Mouse (Mus musculus) spleen, adult 12 weeks (tissue): Measurements from ENCODE around the gene Aqp9.
A peak's percentile ranks its signal among the peaks of the same experiment; 100 is the strongest.

Experiments
- DNase-seq: peaks from one replicate; pipeline ENCODE4 v3.0.0; 2022; ENCODE audit warnings: low spot score

Gene Aqp9

DNA sequence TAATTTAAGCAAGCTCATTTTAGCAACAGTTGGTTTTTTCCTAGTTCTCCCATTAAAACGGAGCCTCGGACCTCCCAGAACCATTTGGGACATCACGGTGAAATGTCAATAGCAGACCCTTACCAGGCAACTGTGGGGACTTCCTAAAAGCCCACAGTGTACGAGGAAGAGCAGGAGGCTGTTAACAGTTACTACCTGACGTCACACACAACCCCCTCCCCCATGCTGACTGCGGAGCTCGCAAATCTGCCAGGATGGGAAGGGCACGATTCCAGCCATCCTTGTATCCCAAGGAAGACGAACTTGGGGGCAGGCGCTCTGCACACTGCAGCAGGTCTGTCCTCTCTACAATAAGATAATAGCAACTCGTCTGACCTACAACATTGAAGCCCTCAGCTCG, at the start of gene Aqp9:
Gene Aqp9 (minus strand): TSS at position 172 of the 400 bp plus-strand sequence.
- DNase-seq, result no peak

DNA sequence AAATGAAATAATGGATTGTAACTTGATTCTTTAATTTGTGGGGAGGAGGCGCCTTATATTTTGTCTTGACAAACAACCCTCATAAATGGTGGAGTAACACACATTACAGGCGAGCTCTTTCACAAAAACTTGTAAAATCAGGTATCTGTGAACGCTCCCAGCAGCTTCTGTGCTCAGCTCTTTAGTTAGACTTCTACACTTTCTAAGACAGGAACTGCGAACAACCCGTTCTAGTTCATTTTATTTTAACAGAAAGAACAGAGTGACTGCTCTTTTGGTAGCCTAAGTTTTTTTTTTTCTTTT, 49.3 kb upstream of the Aqp9 start:
- DNase-seq, result no peak

DNA sequence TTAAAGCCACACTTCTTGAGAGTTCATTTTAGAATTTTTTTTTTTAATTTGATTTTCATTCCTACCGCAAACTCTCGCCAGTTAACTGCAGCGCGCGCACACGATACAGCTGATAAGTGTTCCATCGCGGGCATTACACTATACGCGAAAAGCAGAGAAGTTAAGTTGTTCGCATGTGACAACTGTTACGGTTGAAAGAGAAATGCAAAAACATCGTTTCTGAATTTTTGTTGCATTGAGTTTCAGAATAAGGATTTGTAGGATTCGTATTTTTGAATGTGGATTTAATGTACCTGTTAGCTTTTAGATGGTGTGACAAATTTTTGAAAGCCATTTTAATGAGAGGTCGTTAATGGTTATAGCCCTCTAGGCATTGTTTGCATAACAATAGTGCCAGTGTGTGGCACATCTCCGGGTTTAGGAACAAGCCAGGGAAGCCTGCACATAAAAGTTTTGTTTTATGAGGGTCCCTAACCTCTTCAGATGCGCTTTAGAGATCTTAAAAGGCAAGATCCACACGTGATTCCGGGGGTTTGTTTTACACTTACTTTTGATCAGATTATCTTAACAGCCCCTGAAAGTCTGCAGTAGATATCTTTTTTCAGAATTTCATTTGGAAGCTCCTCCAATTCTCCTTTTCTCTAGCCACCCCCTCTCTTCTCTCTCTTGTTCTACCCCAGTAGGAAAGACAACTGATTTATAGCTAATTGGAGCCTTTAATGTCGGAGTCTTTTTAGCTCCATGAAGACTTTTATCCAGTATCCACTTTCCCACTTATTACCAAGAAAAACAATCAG, 48.7 kb upstream of the Aqp9 start:
- DNase-seq, result no peak

DNA sequence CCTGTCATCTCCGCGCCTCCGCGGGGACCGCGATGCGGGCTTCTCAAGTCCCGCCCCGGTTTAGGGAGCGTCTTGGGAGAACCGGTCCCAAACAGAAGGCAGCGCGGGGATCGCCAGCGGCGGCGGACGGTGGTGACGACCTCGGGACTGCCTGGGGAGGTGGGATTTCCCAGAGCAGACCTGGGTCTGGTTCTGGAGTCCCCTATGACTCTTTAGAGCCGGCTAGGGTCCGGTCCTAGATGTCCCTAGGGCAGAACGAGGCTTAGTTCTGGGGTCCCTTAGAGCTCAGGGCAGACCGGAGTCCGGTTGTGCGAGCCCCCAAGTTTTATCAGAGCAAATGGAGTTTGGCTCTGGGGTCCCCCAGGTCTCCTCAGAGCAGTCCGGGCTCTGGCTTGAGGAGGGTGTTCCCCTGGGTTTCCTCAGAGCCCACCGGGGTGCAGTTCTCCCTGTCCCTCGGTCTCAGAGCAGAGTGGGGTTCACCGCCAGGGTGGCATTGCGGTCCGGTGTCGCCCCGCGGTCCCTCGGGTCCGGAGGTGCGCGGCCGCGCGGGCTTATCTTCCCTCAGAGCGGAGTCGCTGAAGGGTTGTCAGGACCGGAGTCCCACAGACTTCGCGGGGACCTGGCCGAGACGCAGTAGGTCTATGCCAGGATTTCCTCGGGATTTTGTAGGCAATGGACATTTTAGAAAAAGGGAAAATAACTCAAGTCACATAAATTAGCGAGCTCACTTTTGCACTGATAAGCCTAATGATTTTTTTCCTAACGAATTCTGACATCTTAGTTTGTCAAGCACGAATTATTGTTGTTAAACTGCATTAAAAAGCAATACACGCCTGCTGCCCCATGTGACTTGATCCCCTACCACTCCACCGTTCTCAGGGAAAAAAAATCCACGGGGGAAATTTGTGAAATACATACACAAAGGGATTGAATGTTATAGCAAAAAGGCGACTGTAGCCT, 47.8 kb upstream of the Aqp9 start:
- DNase-seq, result peak; percentile 9

DNA sequence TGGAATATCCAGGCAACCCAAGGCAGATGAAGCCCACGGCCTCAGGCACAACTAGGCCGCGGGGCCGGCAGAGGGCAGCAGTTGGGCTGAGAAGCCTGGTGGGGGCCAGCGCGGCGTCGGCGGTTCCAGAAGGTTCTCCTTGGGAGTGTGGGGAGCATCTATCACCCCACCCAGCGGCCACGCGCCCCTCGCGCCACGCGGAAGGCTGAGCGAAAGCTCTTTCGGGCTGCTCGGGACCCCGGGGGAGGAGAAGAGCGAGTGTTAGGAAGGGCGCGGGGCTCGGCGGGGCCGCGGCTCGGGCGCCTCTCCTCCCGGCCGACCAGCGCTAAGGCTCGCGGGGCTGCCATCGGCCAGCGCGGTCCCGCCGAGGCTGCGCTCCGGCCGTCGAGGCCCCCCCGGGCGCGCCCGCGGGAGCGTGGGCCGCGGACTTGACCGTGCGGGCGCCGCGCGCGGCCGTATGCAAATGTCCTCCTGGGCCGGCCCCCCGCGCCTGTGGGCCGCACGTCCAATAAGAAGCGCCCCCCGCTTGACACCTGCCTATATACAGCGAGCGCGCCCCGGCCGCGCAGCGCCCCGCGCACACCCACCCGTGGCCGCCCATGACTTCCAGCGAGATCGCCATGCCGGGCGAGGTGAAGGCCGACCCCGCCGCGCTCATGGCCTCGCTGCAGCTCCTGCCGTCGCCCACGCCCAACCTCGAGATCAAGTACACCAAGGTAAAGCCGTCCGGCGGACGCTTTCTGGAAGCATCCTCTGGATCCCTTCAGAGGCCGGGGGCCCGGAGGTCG, 47.0 kb upstream of the Aqp9 start, which contains the start of gene Aldh1a2:
Gene Aldh1a2 (plus strand): TSS at position 542 of the 788 bp plus-strand sequence.
- DNase-seq, result peak; percentile 22

DNA sequence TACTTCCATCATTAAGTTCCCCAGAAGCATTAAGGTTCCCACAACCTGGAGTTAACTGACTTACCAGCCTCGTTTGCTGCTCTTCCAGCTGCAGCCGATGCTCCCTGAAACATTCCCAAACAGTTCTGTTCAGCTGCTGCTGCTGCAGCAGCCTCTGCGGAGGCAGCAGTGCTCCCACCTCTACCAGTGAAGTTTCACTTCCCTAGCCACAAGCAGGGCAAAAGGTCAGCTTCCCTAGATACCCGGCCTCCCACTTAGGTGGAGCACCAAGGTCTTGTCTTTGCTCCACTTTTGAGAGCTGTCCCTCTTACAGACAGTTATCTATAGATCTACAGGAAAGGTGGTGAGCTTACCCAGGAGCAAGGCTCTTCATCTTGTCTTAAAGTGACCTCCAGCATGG, 45.2 kb upstream of the Aqp9 start:
- no peak for DNase-seq

DNA sequence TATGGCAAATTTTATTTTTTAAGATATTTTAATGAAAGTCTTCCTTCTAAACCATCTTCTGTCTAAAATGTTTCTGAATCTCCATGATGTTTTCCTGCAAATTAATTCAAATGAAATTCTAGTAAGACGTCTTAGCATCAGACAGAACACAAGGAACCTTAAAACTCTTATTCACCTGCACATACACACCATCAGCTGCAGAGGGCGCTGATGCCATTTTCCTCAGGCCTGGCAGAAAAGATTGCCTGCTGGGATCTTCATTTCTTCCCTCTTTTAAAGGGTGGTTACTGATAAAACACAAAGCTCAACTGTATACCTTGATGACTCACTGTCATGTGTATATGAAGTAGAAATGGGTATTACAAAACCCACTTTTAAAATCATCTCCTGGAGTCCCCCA, 42.4 kb upstream of the Aqp9 start:
- no peak for DNase-seq

DNA sequence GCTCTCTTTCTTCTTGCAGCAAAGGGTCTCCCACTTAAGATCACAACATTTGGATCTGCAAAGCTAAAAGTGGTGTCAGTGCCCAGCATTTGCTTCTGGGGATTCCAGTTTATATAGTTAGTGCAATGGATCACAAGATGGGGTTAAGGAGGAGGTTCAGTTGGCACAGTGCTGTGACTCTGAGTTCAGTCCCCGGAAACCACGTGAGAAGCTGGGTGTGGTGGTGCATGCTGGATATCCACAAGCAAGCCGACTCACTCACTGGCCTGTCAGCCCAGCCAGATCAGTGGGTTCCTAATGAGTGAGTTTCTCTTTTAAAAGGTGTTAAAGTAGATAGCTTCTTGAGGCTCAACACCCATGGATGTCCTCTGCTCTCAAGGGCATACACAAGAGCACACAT, 40.8 kb upstream of the Aqp9 start:
- DNase-seq, result no peak

DNA sequence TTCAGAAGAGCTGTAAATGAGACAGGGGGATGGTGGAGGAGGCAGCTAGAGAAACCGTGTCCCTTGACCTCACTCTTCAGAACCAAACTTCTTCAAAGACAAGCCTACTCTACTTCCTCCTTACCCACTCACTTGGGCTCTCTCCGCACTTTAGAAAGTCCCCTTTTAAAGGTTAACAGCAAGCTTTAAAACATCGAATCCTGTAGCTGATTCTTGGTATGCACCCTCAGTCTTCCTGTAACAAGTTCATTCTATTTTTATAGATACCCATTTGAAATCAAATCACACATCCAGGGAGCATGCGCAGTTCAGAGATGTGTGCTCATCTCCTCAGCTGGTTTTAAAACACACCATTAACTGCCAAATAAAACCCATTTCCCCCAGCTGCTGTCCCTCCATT, 33.8 kb upstream of the Aqp9 start:
- DNase-seq, result no peak

DNA sequence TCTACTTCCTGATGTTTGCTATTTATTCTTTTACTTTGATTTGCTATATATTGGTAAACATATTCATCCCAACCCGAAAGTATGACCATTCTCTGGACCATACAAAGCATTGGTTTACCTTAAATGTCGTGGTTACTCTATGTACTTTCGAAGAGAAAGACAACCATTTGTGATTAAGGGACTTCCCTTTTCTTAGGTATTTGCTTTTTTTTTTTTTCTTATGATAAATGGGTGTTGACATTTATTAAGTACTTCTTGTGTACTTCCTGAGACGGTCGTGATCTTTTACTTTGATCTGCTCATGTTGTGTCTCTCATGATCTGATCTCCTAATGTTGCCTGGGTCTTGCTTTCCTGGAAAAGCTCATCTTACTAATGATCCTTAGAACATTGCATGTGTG, 30.3 kb upstream of the Aqp9 start:
- DNase-seq, result no peak

DNA sequence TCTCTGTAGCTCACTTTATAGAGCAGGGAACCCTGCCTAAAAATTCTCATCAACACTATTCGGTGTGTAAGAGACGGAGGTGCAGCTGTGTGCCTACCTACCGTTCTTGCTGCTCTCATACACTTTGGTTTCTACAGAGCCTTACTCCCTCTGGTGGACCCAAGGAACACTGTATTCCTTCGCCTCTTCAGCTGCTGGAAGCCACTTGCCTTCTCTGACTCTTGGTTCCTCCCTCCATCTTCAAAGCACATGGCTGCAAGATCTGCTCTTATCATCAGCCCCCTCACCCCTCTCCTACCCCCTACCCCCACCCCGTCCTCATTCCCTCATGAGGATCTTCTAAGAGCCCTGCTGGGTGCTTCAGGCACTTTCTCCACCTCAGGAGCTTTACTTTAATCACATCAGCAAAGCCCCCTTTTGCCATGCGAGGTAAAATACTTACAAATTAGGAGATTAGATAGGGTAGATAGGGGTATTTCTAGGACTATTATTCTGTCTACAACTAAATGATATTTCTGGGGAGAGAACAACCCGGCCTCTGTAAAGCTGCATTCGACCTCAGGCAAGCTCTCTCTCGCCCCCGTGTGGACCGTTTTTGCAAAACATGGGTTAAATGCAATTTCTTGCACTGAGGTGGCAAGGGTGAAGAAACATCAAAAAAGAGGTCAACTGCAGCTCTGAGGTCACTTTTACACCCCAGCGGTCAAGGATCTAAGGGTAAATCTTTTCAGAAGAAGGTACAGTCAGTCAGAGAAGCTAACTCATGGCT, 20.3 kb upstream of the Aqp9 start:
- peak; percentile 63 for DNase-seq

DNA sequence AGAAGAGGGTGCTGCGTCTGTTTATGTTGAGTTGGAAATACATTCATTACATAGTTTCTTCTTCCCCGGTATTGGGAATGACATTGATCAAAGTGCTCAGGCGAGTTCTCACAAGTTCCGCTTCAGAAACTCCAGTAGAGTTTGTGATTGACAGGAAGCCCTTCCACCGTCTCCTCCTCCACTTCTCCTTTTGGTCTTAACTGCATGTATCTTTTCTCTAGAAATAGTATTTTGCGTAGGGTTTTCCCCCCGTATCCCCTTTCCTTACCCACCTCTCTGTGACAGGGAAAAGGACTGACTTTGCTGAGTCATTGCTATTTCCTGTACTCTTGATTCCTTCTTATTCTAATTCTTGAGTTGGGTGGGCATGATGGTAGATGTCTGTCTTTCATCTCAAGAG, 18.9 kb upstream of the Aqp9 start:
- DNase-seq, result no peak

DNA sequence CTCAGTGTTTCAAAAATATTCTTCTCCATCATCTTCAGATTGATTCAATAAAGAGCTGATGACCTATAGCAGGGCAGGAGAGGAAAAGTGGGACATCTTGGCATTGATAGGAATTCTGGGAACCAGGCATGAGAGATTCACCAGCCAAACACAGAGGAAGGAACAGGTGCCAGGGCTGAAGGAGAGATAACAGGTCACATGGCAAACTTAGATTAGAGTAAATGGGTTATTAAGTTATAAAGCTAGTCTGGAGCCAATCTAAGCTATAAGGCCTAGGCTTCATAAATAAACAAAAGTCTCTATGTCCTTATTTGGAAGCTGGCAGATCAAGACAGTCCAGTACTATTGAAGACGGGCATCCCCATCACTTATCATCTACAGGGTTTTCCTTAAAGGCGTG, 17.3 kb upstream of the Aqp9 start:
- no peak for DNase-seq

DNA sequence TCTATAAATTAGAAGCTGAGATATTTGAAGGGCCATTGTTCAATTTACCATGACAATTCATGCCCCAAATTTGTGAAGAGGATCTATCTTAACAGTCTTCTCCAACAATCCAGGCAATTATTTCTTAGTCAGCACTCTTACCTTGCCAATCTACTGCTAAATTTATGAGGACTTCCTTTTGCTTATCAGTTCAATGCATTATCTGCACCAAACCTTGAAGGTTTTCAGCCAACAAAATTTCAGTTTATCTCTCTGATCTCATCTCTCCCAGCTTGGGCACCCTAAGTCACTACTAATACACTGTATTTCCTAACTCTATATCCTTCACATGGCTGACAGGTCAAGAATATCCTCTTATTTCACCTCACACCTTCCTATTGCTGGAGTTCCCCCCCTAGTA, 16.8 kb upstream of the Aqp9 start:
- no peak for DNase-seq

DNA sequence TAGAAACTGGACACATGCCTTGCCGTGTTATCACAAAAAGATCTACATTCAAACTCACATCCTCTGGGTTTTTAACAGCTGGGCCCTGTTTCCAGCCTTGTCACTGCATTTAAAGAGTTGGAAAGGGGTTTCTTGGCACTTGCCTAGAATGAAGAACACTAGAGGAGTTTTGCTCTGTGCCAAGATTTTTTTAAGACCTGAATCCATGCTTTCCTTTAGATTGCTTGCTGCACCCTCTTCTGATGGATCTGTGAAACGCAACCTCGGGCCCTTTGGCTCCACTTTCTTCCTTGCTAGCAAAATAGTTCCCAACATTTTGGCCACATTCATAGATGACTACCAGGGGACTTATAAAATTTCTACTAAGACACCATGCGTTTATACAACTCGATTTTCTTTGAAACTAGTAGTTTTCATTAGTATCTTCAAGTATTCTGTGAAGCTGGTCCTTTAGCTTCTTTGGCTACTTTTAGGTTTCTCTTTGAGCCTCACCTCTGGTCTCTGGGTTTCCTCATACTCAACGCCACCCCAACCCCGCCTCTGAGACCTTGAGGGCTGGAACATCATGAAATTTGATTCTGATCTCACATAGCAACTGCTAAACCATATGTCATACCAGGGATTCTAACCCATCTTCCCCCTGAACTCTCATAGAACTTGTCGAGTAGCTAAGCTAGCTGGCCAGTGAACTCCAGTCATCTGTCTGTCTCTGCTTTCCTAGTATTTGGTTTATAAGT, 11.7 kb upstream of the Aqp9 start:
- no peak for DNase-seq

DNA sequence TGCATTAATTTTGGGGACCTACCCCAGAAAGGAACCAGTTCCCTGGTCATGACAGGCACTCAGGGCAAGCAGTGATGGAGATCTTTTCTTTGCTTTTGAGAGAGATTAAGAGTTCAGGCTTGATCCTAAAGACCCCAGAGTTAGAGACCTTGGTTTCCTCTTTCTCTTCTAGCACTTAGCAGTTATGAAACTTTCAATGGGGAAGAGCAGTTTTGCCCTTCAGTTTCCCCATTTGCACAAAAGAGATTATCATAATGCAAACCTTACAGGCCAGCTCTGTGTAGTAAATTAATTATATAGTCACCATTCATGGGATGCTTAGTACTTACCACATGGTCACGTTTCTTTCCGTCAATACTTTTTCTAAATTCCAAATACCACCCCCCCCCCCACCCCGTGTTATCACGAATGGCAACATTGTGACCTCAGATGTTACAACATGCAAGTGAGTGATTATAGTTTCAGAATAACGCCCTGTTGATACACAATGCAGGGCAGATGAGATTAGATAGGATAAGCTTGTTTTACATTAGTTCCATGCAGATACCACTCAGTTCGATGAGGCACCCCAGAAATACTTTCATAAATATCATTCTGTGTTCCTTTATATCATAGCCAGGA, 10.9 kb upstream of the Aqp9 start:
- no peak for DNase-seq

DNA sequence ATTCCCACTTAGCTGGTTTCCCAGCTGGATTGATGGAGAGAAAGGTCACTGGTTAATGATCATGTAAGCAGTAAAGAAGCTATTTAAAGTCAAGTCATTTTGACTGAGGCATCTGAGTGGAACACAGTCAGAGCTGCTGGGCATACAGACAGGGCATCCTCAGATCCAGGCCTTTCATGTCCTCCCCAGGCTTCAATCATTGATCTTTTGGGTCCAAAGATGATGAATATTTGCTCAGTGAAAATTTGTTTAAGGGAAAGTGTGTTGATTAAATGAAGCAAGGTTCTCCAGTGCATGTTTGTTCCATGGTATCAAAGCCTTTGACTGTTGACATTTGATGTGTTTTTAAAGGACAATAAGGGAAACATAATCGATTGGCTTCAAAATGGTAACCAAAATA, 7.2 kb upstream of the Aqp9 start:
- DNase-seq, result no peak

DNA sequence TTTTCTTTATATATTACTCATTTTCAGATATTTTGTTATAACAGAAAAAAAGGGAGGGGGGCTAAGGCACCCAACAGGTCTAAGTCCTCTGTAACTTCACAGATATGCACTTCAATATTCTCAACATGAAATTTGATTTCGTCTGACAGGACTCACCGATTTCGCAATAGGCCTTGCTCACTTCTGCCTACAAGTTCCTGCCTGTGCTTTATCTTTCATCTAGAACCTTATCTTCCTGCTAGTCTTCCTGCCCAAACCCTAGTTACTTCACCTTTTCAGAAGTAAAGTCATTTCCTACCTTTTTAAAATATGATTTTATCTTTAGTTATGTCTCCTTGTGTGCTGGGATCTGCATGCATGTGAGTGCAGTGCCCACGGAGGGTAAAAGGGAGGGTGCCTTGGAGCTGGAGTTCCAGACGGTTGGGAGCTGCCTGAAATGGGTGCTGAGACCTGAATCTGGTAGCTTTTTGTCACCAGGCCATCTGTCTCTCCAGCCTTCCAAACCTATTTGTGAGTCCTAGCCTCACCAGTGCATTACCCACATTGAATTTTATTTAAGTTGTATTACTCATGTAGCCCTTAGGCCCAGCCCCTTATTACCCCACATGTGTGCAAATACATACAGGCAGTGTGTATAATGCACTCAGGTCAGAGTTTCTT, 6.0 kb upstream of the Aqp9 start:
- DNase-seq, result no peak

DNA sequence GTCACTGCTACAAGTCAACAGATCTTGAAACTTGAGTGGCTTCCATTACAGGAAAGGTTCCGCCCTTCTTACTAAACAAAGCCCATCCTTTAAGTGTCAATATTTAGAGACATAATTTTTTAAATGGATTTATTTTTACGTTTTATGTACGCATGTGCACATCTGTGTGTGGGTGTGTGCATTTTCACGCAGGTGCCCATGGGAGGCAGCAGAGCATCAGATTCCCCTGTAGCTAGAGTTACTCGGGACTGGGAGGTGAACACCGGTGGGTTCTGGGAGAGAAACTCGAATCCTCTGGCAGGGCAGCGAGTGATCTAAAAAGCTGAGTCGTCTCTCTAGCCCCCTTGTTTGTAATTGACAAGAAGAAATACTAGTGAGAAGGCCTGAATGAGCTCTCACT, 5.1 kb upstream of the Aqp9 start:
- DNase-seq, result no peak
